Mouse (Mus musculus): ENCODE measurements around the gene Nudt14. TPM values are rescaled to one million over a fixed set of nuclear protein-coding genes. Genes with fewer than 3 reads are reported as not detected.

The Nudt14 gene
- polyA plus RNA-seq, 1 experiment from 2014 or later: 53.1 TPM

DNA sequence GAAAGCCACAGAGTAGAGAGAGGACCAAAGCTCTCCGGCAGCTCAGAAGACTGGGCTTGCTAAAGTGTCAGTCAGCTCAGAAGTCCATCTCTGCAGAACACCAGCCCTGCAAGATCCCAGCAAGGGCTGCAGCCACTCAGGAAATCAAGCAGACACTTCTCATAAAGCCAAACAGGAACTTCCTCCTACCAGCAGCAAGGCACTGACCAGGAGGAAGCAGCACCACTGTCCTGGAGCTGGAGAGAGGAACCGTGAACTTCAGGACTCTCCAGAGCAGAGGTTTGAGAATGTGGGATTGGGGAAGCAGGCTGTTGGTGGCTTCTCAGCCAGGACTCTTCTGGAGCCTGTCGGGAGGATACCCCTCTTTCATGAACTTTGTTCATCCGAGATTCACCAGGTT is 47.0 kb downstream of the Nudt14 start:
- Histone ChIP-seq H3K4me2 (ENCODE audit: low read length) (no peak overlapping the region), H3K4me1 (ENCODE audit: control insufficient read depth, insufficient read depth, low read length) (peaks cover 5% of the 10 kb centered on the region), H3K4me3 (ENCODE audit: low read depth, low read length) (no peak overlapping the region), H3K9me3 (replicated peaks; ENCODE audit: control insufficient read depth, low read length, poor library complexity, severe bottlenecking) (no peaks in the 10 kb centered on the region), H3K27me3 (ENCODE audit: control insufficient read depth, insufficient read depth, low read depth, low read length) (no peaks in the 10 kb centered on the region), H3K36me3 (ENCODE audit: control insufficient read depth, insufficient read depth, low read length) (no peaks in the 10 kb centered on the region), H3K27ac (ENCODE audit: low read length) (no peak overlapping the region), H3K9ac (ENCODE audit: low read depth, low read length) (no peak overlapping the region)
- no peak for ATAC-seq
- WGBS: 77% methylated on average over 4 of the region's 4 CpGs

DNA sequence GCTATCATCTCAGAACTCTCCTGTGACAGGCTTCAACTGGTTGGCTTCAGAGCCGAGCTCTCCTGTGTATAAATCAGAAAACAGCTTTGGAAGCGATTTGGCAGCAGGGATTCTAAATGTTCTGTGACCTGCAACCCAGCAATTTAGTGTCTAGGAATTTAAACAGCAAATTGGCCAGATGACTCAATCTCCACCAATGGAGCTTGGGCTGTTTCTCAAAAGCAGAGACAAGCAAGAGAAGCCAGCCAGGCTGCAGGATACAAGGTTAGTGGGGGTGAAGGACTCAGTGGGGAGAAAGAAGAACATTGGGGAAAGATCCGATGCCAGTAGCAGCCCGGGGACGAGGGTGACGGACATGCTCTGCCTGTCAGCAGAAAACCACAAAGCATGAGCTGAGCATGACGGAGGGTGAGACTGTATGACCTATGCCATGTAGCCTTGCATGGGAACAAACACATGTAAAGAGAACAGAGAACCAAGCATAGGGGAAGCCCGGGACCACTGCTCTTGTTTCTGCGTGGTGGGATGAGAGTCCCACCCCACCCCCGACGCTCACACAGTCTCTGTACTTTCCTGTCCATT is 47.5 kb downstream of the Nudt14 start:
- H3K36me3 ChIP-seq (ENCODE audit: control insufficient read depth, insufficient read depth, low read length): no peaks in the 10 kb centered on the region
- no peak for ATAC-seq
- H3K27me3 ChIP-seq (ENCODE audit: control insufficient read depth, insufficient read depth, low read depth, low read length): no peaks in the 10 kb centered on the region
- H3K27ac ChIP-seq (ENCODE audit: low read length): no peak overlapping the region
- H3K4me3 ChIP-seq (ENCODE audit: low read depth, low read length): no peak overlapping the region
- 76% methylated on average over 11 of the region's 11 CpGs for WGBS
- H3K9ac ChIP-seq (ENCODE audit: low read depth, low read length): no peak overlapping the region
- H3K4me1 ChIP-seq (ENCODE audit: control insufficient read depth, insufficient read depth, low read length): peaks cover 5% of the 10 kb centered on the region
- no peak overlapping the region for H3K4me2 ChIP-seq (ENCODE audit: low read length)
- no peaks in the 10 kb centered on the region for H3K9me3 ChIP-seq (replicated peaks; ENCODE audit: control insufficient read depth, low read length, poor library complexity, severe bottlenecking)

DNA sequence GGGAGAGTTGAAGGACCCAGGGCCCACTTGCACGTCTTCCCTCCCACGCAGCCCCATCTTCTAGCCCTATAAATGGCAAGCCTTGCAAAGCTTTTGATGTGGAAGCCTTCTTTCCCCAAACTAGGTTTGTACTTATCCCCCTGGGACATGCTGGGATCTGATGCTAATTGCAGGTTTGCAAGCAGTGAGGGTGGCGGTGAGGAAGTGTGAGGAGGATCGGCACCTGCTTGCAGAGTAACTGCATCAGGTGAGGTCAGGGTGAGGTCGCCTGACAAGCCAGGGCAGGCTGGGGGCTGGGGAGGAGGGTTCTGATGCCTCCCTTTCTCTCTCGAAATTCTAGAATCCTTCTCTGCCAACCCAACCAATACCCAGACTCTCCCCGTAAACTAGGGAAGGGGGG is 56.5 kb downstream of the Nudt14 start:
- no peaks in the 10 kb centered on the region for H3K4me1 ChIP-seq (ENCODE audit: control insufficient read depth, insufficient read depth, low read length)
- no peak overlapping the region for H3K9ac ChIP-seq (ENCODE audit: low read depth, low read length)
- no peak for ATAC-seq
- no peak overlapping the region for H3K27ac ChIP-seq (ENCODE audit: low read length)
- H3K4me3 ChIP-seq (ENCODE audit: low read depth, low read length): no peak overlapping the region
- H3K27me3 ChIP-seq (ENCODE audit: control insufficient read depth, insufficient read depth, low read depth, low read length): no peaks in the 10 kb centered on the region
- no peak overlapping the region for H3K4me2 ChIP-seq (ENCODE audit: low read length)
- H3K9me3 ChIP-seq (replicated peaks; ENCODE audit: control insufficient read depth, low read length, poor library complexity, severe bottlenecking): no peaks in the 10 kb centered on the region
- no peaks in the 10 kb centered on the region for H3K36me3 ChIP-seq (ENCODE audit: control insufficient read depth, insufficient read depth, low read length)
- WGBS: 60% methylated on average over 7 of the region's 7 CpGs

Small RNAs within 50 kb of the gene (microRNA-seq; reads per million reads assigned to microRNA genes)
- gene Mir6941: 2.6 reads per million, percentile 12 among the genes with 10 or more reads in this experiment

Other genes starting within 250 kb of the Nudt14 start
- gene Cep170b, start 221.7 kb downstream of the Nudt14 start, polyA plus RNA-seq (2015; fragmentation: Nextera tagmentation; extraction: Ambion mirVana): 36.0 and 39.4 TPM in 2 replicates
- gene Pld4, start 181.5 kb downstream of the Nudt14 start, polyA plus RNA-seq (2015; fragmentation: Nextera tagmentation; extraction: Ambion mirVana): 4.9 and 5.9 TPM in 2 replicates
- 1.4 and 2.0 TPM in 2 replicates for gene Ahnak2, start 139.5 kb downstream of the Nudt14 start, polyA plus RNA-seq (2015; fragmentation: Nextera tagmentation; extraction: Ambion mirVana)
- gene Clba1, start 133.2 kb downstream of the Nudt14 start, polyA plus RNA-seq (2015; fragmentation: Nextera tagmentation; extraction: Ambion mirVana): 25.2 and 26.1 TPM in 2 replicates
- 32.6 and 37.6 TPM in 2 replicates for gene Cdca4, start 112.7 kb downstream of the Nudt14 start, polyA plus RNA-seq (2015; fragmentation: Nextera tagmentation; extraction: Ambion mirVana)
- gene Gpr132, start 73.9 kb downstream of the Nudt14 start, polyA plus RNA-seq (2015; fragmentation: Nextera tagmentation; extraction: Ambion mirVana): 0.14 TPM in 1 of 2 replicates, not detected in the other
- 10.4 and 14.8 TPM in 2 replicates for gene Jag2, start 12.3 kb downstream of the Nudt14 start, polyA plus RNA-seq (2015; fragmentation: Nextera tagmentation; extraction: Ambion mirVana)
- 55.5 and 58.8 TPM in 2 replicates for gene Btbd6, start 34.4 kb upstream of the Nudt14 start, polyA plus RNA-seq (2015; fragmentation: Nextera tagmentation; extraction: Ambion mirVana)
- 44.2 and 46.5 TPM in 2 replicates for gene Brf1, start 58.6 kb upstream of the Nudt14 start, polyA plus RNA-seq (2015; fragmentation: Nextera tagmentation; extraction: Ambion mirVana)
- 27.6 and 32.3 TPM in 2 replicates for gene Pacs2, start 72.4 kb upstream of the Nudt14 start, polyA plus RNA-seq (2015; fragmentation: Nextera tagmentation; extraction: Ambion mirVana)
- gene Tex22, start 132.4 kb upstream of the Nudt14 start, polyA plus RNA-seq (2015; fragmentation: Nextera tagmentation; extraction: Ambion mirVana): not detected in 2 replicates
- 14.4 and 15.9 TPM in 2 replicates for gene Mta1, start 156.2 kb upstream of the Nudt14 start, polyA plus RNA-seq (2015; fragmentation: Nextera tagmentation; extraction: Ambion mirVana)
- 369 and 395 TPM in 2 replicates for gene Crip2, start 198.1 kb upstream of the Nudt14 start, polyA plus RNA-seq (2015; fragmentation: Nextera tagmentation; extraction: Ambion mirVana)
- 16.8 and 23.3 TPM in 2 replicates for gene Crip1, start 204.2 kb upstream of the Nudt14 start, polyA plus RNA-seq (2015; fragmentation: Nextera tagmentation; extraction: Ambion mirVana)
- gene Tedc1, start 214.3 kb upstream of the Nudt14 start, polyA plus RNA-seq (2015; fragmentation: Nextera tagmentation; extraction: Ambion mirVana): 11.0 and 11.4 TPM in 2 replicates
- 47.2 and 50.3 TPM in 2 replicates for gene Tmem121, start 243.8 kb upstream of the Nudt14 start, polyA plus RNA-seq (2015; fragmentation: Nextera tagmentation; extraction: Ambion mirVana)

Measured in midbrain, embryonic 16.5 days (tissue).